Mouse (Mus musculus): ENCODE data around the gene Ttc23.

DNA sequence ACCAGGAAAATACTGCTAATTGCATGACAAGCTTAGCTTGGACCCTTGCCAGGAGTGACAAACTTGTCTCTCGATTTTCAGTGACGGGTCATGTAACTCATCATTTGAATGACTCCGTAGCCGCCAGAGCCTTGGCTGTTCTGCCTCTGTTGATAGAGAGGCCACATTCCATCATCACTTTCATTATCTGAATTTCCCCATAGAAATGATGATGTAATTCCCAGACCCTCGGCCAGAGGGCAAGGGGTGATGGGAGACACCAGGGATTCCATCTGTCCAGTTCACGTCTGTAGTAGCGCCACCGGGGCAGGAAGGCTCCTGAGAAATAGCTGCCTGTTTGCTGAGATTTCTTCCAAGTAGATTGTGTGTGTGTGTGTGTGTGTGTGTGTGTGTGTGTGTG, 71.6 kb downstream of the Ttc23 start:
- TF ChIP-seq CTCF (IDR thresholded peaks at IDR 0.05; ENCODE audit: low read depth) (no peak), EP300 (IDR thresholded peaks at IDR 0.05; ENCODE audit: low read depth) (no peak)

Measured in liver, embryonic 14.5 days (tissue).